Mouse (Mus musculus): Measurements from ENCODE around the gene Ube3a. TPM values are rescaled to one million over a fixed set of nuclear protein-coding genes. Genes with fewer than 3 reads are reported as not detected.

Ube3a gene
- polyA plus RNA-seq (2012; rRNA removed) (22.0 and 26.2 TPM in 2 replicates), polyA plus RNA-seq (2014; fragmentation: Nextera tagmentation; extraction: Ambion mirVana) (135 and 151 TPM in 2 replicates)

DNA sequence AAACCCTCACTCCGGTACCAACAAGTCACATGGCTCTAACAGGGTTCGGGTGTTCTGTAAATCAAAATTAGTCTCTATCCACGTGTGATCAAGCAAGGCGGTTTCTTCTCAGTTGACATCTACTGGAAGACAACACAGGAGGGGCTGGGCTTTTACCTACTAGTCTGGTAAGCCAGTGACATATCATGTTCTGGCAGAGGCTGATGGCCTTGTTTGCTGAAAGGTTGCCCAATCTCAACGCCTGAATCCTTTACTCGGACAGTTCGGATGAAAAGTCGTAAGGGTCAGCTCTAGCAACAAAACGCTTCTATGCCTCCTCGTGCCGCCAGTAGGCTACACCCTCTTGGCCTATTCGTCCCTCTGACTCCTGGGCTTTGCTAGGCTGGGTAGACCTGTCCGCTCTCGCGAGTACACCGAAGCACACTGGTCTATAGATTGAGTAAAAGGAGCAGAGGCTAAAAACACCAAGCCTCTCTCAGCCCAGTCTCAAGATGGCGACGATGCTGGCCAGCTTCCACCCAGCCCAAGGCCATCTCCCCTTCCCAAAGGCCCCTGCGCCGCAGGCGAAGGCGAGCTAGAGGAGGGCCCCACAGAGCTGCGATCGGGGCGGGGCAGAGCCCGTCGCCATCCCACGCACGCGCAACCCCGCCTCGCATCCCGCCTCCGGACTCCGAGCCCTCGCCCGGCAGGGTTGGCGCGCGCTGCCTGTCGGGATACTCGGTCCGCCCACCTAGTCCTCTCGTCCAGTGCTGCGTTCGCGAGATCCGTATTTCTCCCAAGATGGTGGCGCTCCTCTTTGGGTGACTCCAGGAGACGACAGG, at the start of gene Ube3a:
Gene Ube3a, plus strand, starts transcription at position 706 of the 821 bp plus-strand sequence.
- Histone ChIP-seq H3K36me3 (ENCODE audit: control insufficient read depth, insufficient read depth, low read length) (no peaks in the 10 kb centered on the region), H3K27ac (replicated peaks; ENCODE audit: low read depth, low read length) (peak within 1 kb of the TSS; percentile 96), H3K4me1 (ENCODE audit: control insufficient read depth, insufficient read depth, low read length) (0 out of 2 replicates have a peak, but pooled peaks cover 3% of the 10 kb centered on the region), H3K9me3 (ENCODE audit: control insufficient read depth, low read length) (no peaks in the 10 kb centered on the region), H3K4me3 (replicated peaks; ENCODE audit: low read length) (peak within 1 kb of the TSS; percentile 96), H3K9ac (ENCODE audit: low read depth, low read length, severe bottlenecking) (peak within 1 kb of the TSS; percentile 98), H3K4me2 (replicated peaks; ENCODE audit: low read depth, low read length, severe bottlenecking) (peak within 1 kb of the TSS; percentile 65), H3K27me3 (ENCODE audit: control insufficient read depth, insufficient read depth, low read length) (no peaks in the 10 kb centered on the region)
- peak; percentile 97 for ATAC-seq (ENCODE audit: low FRiP score, low read depth)
- 5% methylated on average over 42 of the region's 50 CpGs for WGBS
- peak; percentile 96 for DNase-seq (ENCODE audit: low spot score)
- TF ChIP-seq POLR2A (IDR thresholded peaks at IDR 0.05; ENCODE audit: borderline replicate concordance, extremely low read depth, insufficient read depth, insufficient read length) = peak; percentile 91; the same call in 1 of the 2 replicates

DNA sequence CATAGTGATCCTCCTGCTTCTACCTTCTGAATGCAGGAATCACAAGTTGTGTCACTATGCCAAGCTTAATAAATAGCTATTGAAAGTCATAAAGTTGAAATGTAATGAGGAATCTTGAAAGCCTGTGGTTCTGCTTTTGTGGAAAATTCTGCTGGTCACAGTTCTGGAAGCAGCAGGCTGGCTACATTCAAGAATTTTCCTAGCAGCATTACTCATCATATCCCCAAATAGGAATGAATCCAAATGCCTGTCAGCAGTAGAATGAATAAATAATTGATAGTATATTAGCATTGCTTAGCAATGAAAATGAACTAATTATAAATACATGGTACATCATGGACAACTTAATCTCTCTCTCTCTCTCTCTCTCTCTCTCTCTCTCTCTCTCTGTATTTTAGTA, 35.7 kb upstream of the Ube3a start:
- Histone ChIP-seq H3K9me3 (ENCODE audit: control insufficient read depth, low read length) (no peaks in the 10 kb centered on the region), H3K36me3 (ENCODE audit: control insufficient read depth, insufficient read depth, low read length) (no peaks in the 10 kb centered on the region), H3K27me3 (ENCODE audit: control insufficient read depth, insufficient read depth, low read length) (no peaks in the 10 kb centered on the region), H3K27ac (replicated peaks; ENCODE audit: low read depth, low read length) (no peak overlapping the region), H3K4me3 (replicated peaks; ENCODE audit: low read length) (no peak overlapping the region), H3K9ac (ENCODE audit: low read depth, low read length, severe bottlenecking) (no peak overlapping the region), H3K4me2 (replicated peaks; ENCODE audit: low read depth, low read length, severe bottlenecking) (no peak overlapping the region), H3K4me1 (ENCODE audit: control insufficient read depth, insufficient read depth, low read length) (no peaks in the 10 kb centered on the region)
- no peak for DNase-seq (ENCODE audit: low spot score)
- no peak for TF ChIP-seq POLR2A (IDR thresholded peaks at IDR 0.05; ENCODE audit: borderline replicate concordance, extremely low read depth, insufficient read depth, insufficient read length)
- no peak for ATAC-seq (ENCODE audit: low FRiP score, low read depth)

GRCm38 (mm10) chr7:59214911-59215310, 13.6 kb upstream of the Ube3a start:
- H3K4me3 ChIP-seq (replicated peaks; ENCODE audit: low read length) = no peak overlapping the region
- ATAC-seq (ENCODE audit: low FRiP score, low read depth) = no peak
- no peak for TF ChIP-seq POLR2A (IDR thresholded peaks at IDR 0.05; ENCODE audit: borderline replicate concordance, extremely low read depth, insufficient read depth, insufficient read length)
- H3K4me2 ChIP-seq (replicated peaks; ENCODE audit: low read depth, low read length, severe bottlenecking) = no peak overlapping the region
- no peaks in the 10 kb centered on the region for H3K27me3 ChIP-seq (ENCODE audit: control insufficient read depth, insufficient read depth, low read length)
- H3K36me3 ChIP-seq (ENCODE audit: control insufficient read depth, insufficient read depth, low read length) = no peaks in the 10 kb centered on the region
- 58% methylated on average over 1 of the region's 1 CpGs for whole genome bisulfite sequencing
- no peak for DNase-seq (ENCODE audit: low spot score)
- H3K9ac ChIP-seq (ENCODE audit: low read depth, low read length, severe bottlenecking) = no peak overlapping the region
- no peaks in the 10 kb centered on the region for H3K4me1 ChIP-seq (ENCODE audit: control insufficient read depth, insufficient read depth, low read length)
- no peak overlapping the region for H3K27ac ChIP-seq (replicated peaks; ENCODE audit: low read depth, low read length)
- peaks cover 5% of the 10 kb centered on the region; the same call in 1 of the 2 replicates for H3K9me3 ChIP-seq (ENCODE audit: control insufficient read depth, low read length)

- H3K4me3 ChIP-seq (replicated peaks; ENCODE audit: low read length) = no peak overlapping the region
These were observed 7.3 kb upstream of the Ube3a start for GRCm38 (mm10) chr7:59221244-59221643.

DNA sequence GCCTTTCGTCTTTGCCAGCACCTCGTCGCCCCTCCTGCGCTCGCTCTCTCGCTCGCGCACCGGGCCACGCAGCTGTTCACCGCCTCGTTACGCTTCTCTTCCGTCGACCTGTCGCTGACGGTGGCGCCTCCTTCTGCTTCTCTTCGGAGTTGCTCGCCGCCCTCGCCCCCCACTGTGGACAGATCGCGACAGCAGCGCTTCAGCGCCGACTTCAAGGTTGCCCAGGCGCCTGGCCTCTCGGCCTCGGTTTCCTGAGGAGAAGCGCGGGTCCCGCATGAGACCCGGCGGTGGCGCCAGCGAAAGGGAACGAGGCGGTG, 274 bp downstream of the Ube3a start:
- Histone ChIP-seq H3K27me3 (ENCODE audit: control insufficient read depth, insufficient read depth, low read length) (no peaks in the 10 kb centered on the region), H3K4me2 (replicated peaks; ENCODE audit: low read depth, low read length, severe bottlenecking) (peak overlapping the region; percentile 65), H3K9ac (ENCODE audit: low read depth, low read length, severe bottlenecking) (peak overlapping the region; percentile 98), H3K4me3 (replicated peaks; ENCODE audit: low read length) (peak overlapping the region; percentile 96), H3K9me3 (ENCODE audit: control insufficient read depth, low read length) (no peaks in the 10 kb centered on the region), H3K27ac (replicated peaks; ENCODE audit: low read depth, low read length) (peak overlapping the region; percentile 96), H3K36me3 (ENCODE audit: control insufficient read depth, insufficient read depth, low read length) (no peaks in the 10 kb centered on the region), H3K4me1 (ENCODE audit: control insufficient read depth, insufficient read depth, low read length) (0 out of 2 replicates have a peak, but pooled peaks cover 3% of the 10 kb centered on the region)
- DNase-seq (ENCODE audit: low spot score) = no peak
- TF ChIP-seq POLR2A (IDR thresholded peaks at IDR 0.05; ENCODE audit: borderline replicate concordance, extremely low read depth, insufficient read depth, insufficient read length) = 0 out of 2 replicates have a peak, but pooled peaks have one; percentile 7
- peak; percentile 72 for ATAC-seq (ENCODE audit: low FRiP score, low read depth)
- under 1% methylated on average over 34 of the region's 39 CpGs for WGBS

More at GRCm38 (mm10) chr7:59221244-59221643, 7.3 kb upstream of the Ube3a start:
- ATAC-seq (ENCODE audit: low FRiP score, low read depth) = no peak
- H3K4me1 ChIP-seq (ENCODE audit: control insufficient read depth, insufficient read depth, low read length) = no peaks in the 10 kb centered on the region
- no peak for DNase-seq (ENCODE audit: low spot score)
- H3K36me3 ChIP-seq (ENCODE audit: control insufficient read depth, insufficient read depth, low read length) = no peaks in the 10 kb centered on the region
- no peaks in the 10 kb centered on the region for H3K9me3 ChIP-seq (ENCODE audit: control insufficient read depth, low read length)
- H3K27me3 ChIP-seq (ENCODE audit: control insufficient read depth, insufficient read depth, low read length) = no peaks in the 10 kb centered on the region
- H3K27ac ChIP-seq (replicated peaks; ENCODE audit: low read depth, low read length) = no peak overlapping the region
- WGBS = 87% methylated on average over 1 of the region's 1 CpGs
- no peak overlapping the region for H3K4me2 ChIP-seq (replicated peaks; ENCODE audit: low read depth, low read length, severe bottlenecking)
- no peak overlapping the region for H3K9ac ChIP-seq (ENCODE audit: low read depth, low read length, severe bottlenecking)
- no peak for TF ChIP-seq POLR2A (IDR thresholded peaks at IDR 0.05; ENCODE audit: borderline replicate concordance, extremely low read depth, insufficient read depth, insufficient read length)

Data from limb, embryonic 14.5 days (tissue).